ENCODE assay signal across 12 mouse cellular contexts in genomic region chr16:30129218-30130112, GRCm38 (mm10).
DNase-seq lines count a peak whose midpoint lies in the region; ATAC-seq lines count a peak whose summit lies in the region.
"Had no signal": no experiment of that assay in that cellular context is flagged by ENCODE, and none has a peak within 500 bp of the region (broad histone marks: within the 10 kb centered on the region; RNA-seq: fewer than 3 reads in every experiment).

No protein-coding gene starts in this region.

- peak; percentile 60 for DNase-seq in R1 (ENCODE audit: low read depth, low spot score)
- peak; percentile 43 for DNase-seq in embryonic facial prominence, embryonic 11.5 days (ENCODE audit: low spot score)
- no peak for DNase-seq in left cerebral cortex, adult 9 months (ENCODE audit: low spot score in 2 of 2)
- DNase-seq in heart, postnatal 10 days, result no peak
- DNase-seq in testis, postnatal 14 days (ENCODE audit: low spot score), result no peak
- DNase-seq in left cerebral cortex, postnatal 25 days (ENCODE audit: low spot score in 2 of 2), result no peak
- DNase-seq: cerebellum, adult 9-10 months; liver, embryonic 13.5 days had no signal

- intact Hi-C loops in heart, postnatal 10 days (cut with DNase I), result no loop called here
- intact Hi-C loops in left cerebral cortex, postnatal 25 days (cut with DNase I), result no loop called here

- H3K4me3 ChIP-seq in embryonic facial prominence, embryonic 11.5 days (ENCODE audit: low read depth, low read length), result no peak overlapping the region
- no peak overlapping the region for H3K4me3 ChIP-seq in hindbrain, embryonic 13.5 days
- H3K4me3 ChIP-seq in midbrain, embryonic 16.5 days (ENCODE audit: low read depth, low read length), result no peak overlapping the region
- H3K4me3 ChIP-seq: embryonic facial prominence, embryonic 15.5 days; liver, embryonic 13.5 days had no signal

- peak; percentile 48 for ATAC-seq in embryonic facial prominence, embryonic 11.5 days (replicated peaks; ENCODE audit: insufficient number of reproducible peaks, low FRiP score, low TSS enrichment, low read depth)
- ATAC-seq in hindbrain, embryonic 13.5 days (ENCODE audit: low FRiP score), result peak; percentile 53
- ATAC-seq in midbrain, embryonic 16.5 days, result peak; percentile 52; the same call in 1 of the 2 replicates
- ATAC-seq: CD4-positive, CD25-positive, alpha-beta regulatory T cell, adult 4 months had no signal

- peaks cover 3% of the 10 kb centered on the region; the same call in 1 of the 2 replicates for H3K27me3 ChIP-seq in embryonic facial prominence, embryonic 11.5 days (ENCODE audit: control insufficient read depth, insufficient read depth, low read length)
- peaks cover 98% of the 10 kb centered on the region for H3K27me3 ChIP-seq in hindbrain, embryonic 13.5 days
- H3K27me3 ChIP-seq in midbrain, embryonic 16.5 days (ENCODE audit: control insufficient read depth, insufficient read depth, low read depth, low read length), result peaks cover 22% of the 10 kb centered on the region
- H3K27me3 ChIP-seq: embryonic facial prominence, embryonic 15.5 days had no signal

- no peaks in the 10 kb centered on the region for H3K36me3 ChIP-seq in embryonic facial prominence, embryonic 11.5 days (replicated peaks; ENCODE audit: control insufficient read depth, insufficient read depth, low read depth, low read length)
- no peaks in the 10 kb centered on the region for H3K36me3 ChIP-seq in hindbrain, embryonic 13.5 days
- no peaks in the 10 kb centered on the region for H3K36me3 ChIP-seq in midbrain, embryonic 16.5 days (ENCODE audit: control insufficient read depth, insufficient read depth, low read length)
- H3K36me3 ChIP-seq: embryonic facial prominence, embryonic 15.5 days; liver, embryonic 13.5 days had no signal

- H3K4me1 ChIP-seq in embryonic facial prominence, embryonic 11.5 days (ENCODE audit: control insufficient read depth, insufficient read depth, low read length), result no peaks in the 10 kb centered on the region; the same call in 1 of the 2 replicates
- H3K4me1 ChIP-seq in hindbrain, embryonic 13.5 days (replicated peaks), result peaks cover 13% of the 10 kb centered on the region
- no peaks in the 10 kb centered on the region for H3K4me1 ChIP-seq in midbrain, embryonic 16.5 days (ENCODE audit: control insufficient read depth, insufficient read depth, low read length)

- H3K9me3 ChIP-seq in embryonic facial prominence, embryonic 11.5 days (replicated peaks; ENCODE audit: control insufficient read depth, low read length), result no peaks in the 10 kb centered on the region
- no peaks in the 10 kb centered on the region; the same call in 1 of the 2 replicates for H3K9me3 ChIP-seq in hindbrain, embryonic 13.5 days
- H3K9me3 ChIP-seq in midbrain, embryonic 16.5 days (replicated peaks; ENCODE audit: control insufficient read depth, low read length, poor library complexity, severe bottlenecking), result peaks cover 4% of the 10 kb centered on the region; the same call in 1 of the 2 replicates
- H3K9me3 ChIP-seq: embryonic facial prominence, embryonic 15.5 days; liver, embryonic 13.5 days had no signal

- no peak overlapping the region for H3K27ac ChIP-seq in embryonic facial prominence, embryonic 11.5 days (replicated peaks; ENCODE audit: low read depth, low read length)
- H3K27ac ChIP-seq in hindbrain, embryonic 13.5 days, result no peak overlapping the region
- no peak overlapping the region for H3K27ac ChIP-seq in midbrain, embryonic 16.5 days (ENCODE audit: low read length)
- H3K27ac ChIP-seq: embryonic facial prominence, embryonic 15.5 days; liver, embryonic 13.5 days had no signal

- no peak overlapping the region for H3K9ac ChIP-seq in embryonic facial prominence, embryonic 11.5 days (replicated peaks; ENCODE audit: low read length)
- no peak overlapping the region for H3K9ac ChIP-seq in hindbrain, embryonic 13.5 days
- H3K9ac ChIP-seq in midbrain, embryonic 16.5 days (ENCODE audit: low read depth, low read length), result no peak overlapping the region
- H3K9ac ChIP-seq: embryonic facial prominence, embryonic 15.5 days; liver, embryonic 13.5 days had no signal

- H3K4me2 ChIP-seq in embryonic facial prominence, embryonic 11.5 days (ENCODE audit: low read depth, low read length), result no peak overlapping the region
- no peak overlapping the region for H3K4me2 ChIP-seq in hindbrain, embryonic 13.5 days
- H3K4me2 ChIP-seq in midbrain, embryonic 16.5 days (ENCODE audit: low read length), result no peak overlapping the region
- H3K4me2 ChIP-seq: embryonic facial prominence, embryonic 15.5 days; liver, embryonic 13.5 days had no signal

- 36% methylated on average over 17 of the region's 17 CpGs for WGBS in embryonic facial prominence, embryonic 11.5 days
- WGBS in hindbrain, embryonic 13.5 days, result 10% methylated on average over 17 of the region's 17 CpGs
- 9% methylated on average over 17 of the region's 17 CpGs for WGBS in midbrain, embryonic 16.5 days

Comparison
In these comparisons a context has a peak if more than half of its experiments do, and no peak if none do; other contexts are left out.
1. DNase-seq: peak in R1 (single experiment) and embryonic facial prominence, embryonic 11.5 days (single experiment); none in left cerebral cortex, adult 9 months (0 of 2), heart, postnatal 10 days (0 of 2), testis, postnatal 14 days (single experiment) and left cerebral cortex, postnatal 25 days (0 of 2).
2. Peak in every context shown above with its lines, with median percentiles within 50 percentile points of each other: ATAC-seq.